Mouse (Mus musculus): ENCODE results near the gene Hs1bp3.

The Hs1bp3 gene

GRCm38 (mm10) chr12:8301841-8302431 is 11.3 kb upstream of the Hs1bp3 start, which contains the start of gene Gdf7:
Gene Gdf7 (minus strand): TSS chr12:8301954.
- DNase-seq (ENCODE audit: low read depth): no peak

GRCm38 (mm10) chr12:8305258-8305657 is 8.0 kb upstream of the Hs1bp3 start:
- DNase-seq (ENCODE audit: low read depth): no peak

GRCm38 (mm10) chr12:8306432-8306831 is 6.8 kb upstream of the Hs1bp3 start:
- no peak for DNase-seq (ENCODE audit: low read depth)

- DNase-seq (ENCODE audit: low read depth): no peak
These were observed 6.3 kb upstream of the Hs1bp3 start for GRCm38 (mm10) chr12:8306910-8307309.

- DNase-seq (ENCODE audit: low read depth): no peak
These were observed 2.2 kb upstream of the Hs1bp3 start for GRCm38 (mm10) chr12:8310992-8311391.

GRCm38 (mm10) chr12:8312266-8312665 is 966 bp upstream of the Hs1bp3 start:
- DNase-seq (ENCODE audit: low read depth): no peak

- no peak for DNase-seq (ENCODE audit: low read depth)
These were observed 541 bp downstream of the Hs1bp3 start for GRCm38 (mm10) chr12:8313773-8314172.

- DNase-seq (ENCODE audit: low read depth): no peak
These were observed 3.3 kb downstream of the Hs1bp3 start for GRCm38 (mm10) chr12:8316541-8316940.

GRCm38 (mm10) chr12:8320084-8320713 is 7.0 kb downstream of the Hs1bp3 start:
- DNase-seq (ENCODE audit: low read depth): no peak

- no peak for DNase-seq (ENCODE audit: low read depth)
These were observed 8.3 kb downstream of the Hs1bp3 start for GRCm38 (mm10) chr12:8321506-8321905.

GRCm38 (mm10) chr12:8324086-8324485 is 10.9 kb downstream of the Hs1bp3 start:
- DNase-seq (ENCODE audit: low read depth): no peak

GRCm38 (mm10) chr12:8325245-8325942 is 12.2 kb downstream of the Hs1bp3 start:
- no peak for DNase-seq (ENCODE audit: low read depth)

GRCm38 (mm10) chr12:8325943-8326522 is 12.8 kb downstream of the Hs1bp3 start:
- no peak for DNase-seq (ENCODE audit: low read depth)

- DNase-seq (ENCODE audit: low read depth): peak; percentile 54
These were observed 13.8 kb downstream of the Hs1bp3 start for GRCm38 (mm10) chr12:8326825-8327674.

- no peak for DNase-seq (ENCODE audit: low read depth)
These were observed 14.4 kb downstream of the Hs1bp3 start for GRCm38 (mm10) chr12:8327675-8328053.

GRCm38 (mm10) chr12:8329236-8329635 is 16.0 kb downstream of the Hs1bp3 start:
- DNase-seq (ENCODE audit: low read depth): no peak

GRCm38 (mm10) chr12:8331489-8332173 is 18.4 kb downstream of the Hs1bp3 start:
- DNase-seq (ENCODE audit: low read depth): no peak

GRCm38 (mm10) chr12:8332174-8332542 is 18.9 kb downstream of the Hs1bp3 start:
- DNase-seq (ENCODE audit: low read depth): no peak

GRCm38 (mm10) chr12:8333617-8334016 is 20.4 kb downstream of the Hs1bp3 start:
- no peak for DNase-seq (ENCODE audit: low read depth)

- no peak for DNase-seq (ENCODE audit: low read depth)
These were observed 21.0 kb downstream of the Hs1bp3 start for GRCm38 (mm10) chr12:8334261-8334660.

GRCm38 (mm10) chr12:8335503-8335902 is 22.3 kb downstream of the Hs1bp3 start:
- DNase-seq (ENCODE audit: low read depth): no peak

Data from fibroblast of lung, adult 2 months (primary cell).